Mouse (Mus musculus) MEL-GATA-1-ER (cell line): ENCODE data around the gene 9530077C05Rik.

Experiments used
- DNase-seq: peaks from one replicate; pipeline ENCODE4 v3.0.0-alpha.2; 2012; ENCODE audit warnings: low read depth; ENCODE audit errors: extremely low read depth

The 9530077C05Rik gene

DNA sequence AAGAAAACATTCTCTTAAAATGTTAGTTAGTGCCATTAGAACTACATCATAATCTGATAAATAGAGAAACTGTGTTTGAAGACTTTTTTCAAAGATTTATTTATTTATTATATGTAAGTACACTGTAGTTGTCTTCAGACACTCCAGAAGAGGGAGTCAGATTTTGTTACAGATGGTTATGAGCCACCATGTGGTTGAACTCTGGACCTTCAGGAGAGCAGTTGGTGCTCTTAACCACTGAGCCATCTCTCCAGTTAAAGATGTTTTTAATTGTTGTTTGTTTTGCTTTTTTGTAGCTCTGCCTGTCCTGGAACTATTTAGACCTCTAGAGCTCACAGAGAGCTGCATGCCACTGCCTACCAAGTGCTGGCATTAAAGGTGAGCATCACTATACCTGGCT is 43.7 kb downstream of the 9530077C05Rik start:
- no peak for DNase-seq

DNA sequence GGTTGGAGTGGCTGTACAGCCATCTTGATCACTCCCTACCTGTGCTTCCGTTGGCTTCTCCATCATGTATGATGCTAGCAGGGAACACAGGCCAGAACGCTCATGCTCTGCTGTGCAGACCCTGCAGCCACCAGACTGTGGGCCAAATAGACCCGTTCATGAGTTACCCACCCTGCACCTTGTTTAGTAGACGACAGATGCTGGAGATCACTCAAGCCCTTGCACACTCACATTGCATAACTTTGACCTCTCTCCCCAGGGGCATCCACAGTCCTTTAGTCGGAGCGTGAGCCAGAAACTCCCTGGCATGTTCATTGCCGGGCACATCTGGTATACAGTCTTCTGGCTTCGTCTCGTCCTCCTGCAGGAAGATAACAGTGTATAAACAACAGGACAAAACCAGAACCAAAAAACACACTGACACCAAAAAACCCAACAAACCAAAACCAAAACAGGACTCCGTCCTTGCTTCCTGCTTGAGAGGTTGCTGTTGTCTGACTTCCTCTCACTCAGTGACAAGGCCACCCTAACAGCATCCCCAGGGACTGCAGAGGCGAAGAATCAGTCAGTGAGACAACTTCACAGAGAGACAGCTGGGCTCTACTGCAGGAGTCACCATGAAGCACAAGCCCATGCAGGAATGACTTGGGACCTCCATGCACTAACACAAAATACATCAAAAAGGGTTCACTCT is 46.0 kb downstream of the 9530077C05Rik start:
- no peak for DNase-seq

DNA sequence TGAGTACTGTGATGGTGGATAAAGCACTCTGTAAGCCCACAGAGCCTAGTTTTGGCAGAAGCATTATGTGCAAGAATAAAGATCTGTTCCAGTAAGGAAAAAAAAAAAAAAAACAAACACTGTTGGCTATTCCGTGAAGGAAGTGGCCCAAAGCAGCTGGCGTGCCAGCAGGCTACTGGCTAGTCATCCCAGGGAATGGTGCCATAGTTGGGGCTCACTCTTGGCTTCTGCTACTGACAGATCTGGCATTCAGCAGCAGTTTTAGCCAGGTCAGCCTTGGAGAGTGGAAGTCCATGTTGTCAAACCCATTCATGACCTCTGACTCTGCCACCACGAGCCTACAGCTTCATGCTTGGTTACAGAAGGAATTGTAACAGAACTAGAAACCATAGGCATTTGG is 50.6 kb downstream of the 9530077C05Rik start:
- no peak for DNase-seq

DNA sequence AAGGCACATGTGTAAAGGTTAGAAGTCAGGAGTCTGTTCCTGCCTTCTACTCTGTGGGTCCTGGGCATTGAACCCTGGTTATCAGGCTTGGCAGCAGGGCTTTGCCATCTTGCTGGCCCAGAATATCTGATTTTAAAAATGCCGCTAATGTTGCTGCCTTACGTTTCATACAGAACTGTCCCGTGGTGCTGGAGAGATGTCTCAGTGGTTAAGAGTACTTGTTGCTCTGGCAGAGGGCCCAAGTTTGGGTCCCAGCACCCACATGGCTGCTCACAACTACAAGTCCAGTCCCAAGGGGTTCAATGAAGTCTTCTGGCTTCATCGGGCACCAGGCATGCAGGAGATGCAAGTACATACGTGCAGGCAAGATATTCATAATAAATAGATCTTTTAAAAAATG is 54.9 kb downstream of the 9530077C05Rik start:
- no peak for DNase-seq

DNA sequence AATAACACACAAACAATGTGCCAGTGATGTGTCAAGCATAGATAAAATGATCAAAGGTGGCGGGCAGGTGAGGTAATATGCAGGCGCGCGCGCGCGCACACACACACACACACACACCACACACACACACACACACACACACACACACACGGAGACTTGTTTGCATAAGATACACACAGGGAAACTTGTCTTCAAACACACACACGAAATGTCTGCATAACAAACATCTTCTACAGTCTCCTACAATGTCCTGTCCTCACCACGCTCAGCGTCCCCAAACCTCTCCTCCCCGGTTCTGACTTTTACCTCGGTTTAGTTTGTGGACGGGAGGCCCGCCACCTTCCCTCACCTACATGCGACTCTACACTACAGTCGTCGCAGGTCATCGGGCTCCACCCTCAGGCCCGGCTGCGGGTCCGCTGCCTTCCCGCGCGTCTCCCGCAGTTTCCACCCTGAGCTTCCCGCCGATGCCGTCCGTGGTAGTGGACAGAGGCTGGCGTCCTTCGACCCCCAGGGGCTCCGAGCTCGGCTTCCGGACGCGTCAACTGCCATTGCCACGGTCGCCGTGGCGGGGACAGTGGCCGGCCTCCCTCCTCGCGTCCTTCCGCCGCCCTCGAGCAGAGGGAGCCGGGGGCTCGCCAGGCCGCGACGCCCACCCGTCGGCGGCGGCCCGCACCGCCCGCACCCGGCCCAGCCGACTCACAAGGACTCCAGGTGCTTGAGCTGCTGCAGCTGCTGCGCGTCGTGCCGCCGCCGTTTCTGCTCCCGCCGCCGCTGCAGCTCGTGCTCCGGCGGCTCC is 56.3 kb downstream of the 9530077C05Rik start:
- DNase-seq, result peak; percentile 54

DNA sequence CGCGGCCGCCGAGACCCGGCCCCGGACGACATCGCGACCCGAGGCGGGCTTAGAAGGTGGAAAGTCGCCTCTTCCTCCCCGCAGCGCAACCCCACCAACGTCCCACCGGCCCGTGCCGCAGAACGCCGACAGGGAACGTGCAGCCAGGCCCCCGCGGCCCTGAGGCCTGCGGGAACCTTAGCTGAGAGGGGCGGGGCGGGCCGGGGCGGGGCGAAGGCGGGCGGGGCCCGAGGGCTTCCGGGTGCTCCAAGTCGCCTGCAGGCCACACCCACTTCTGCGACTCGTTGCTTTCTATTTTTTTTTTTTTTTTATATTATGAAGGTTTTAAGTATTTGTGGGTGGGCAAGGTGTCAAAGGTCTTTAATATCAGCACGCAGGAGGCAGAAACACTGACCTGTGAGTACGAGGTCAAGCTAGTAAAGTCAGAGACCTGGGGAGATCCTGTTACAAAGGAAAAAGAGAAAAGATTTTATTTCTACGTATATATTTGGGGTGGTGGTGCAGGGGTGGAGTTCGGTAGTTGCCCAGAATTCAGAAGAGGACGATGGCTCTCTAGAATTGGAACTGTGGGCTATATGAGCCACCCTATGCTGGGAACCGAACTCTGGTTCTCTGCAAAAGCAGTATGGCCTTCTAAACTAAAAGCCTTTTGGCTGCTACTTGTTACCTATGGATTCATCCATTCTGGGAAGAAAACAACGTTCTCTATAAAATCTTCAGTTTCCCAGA is 57.0 kb downstream of the 9530077C05Rik start:
- DNase-seq, result peak; percentile 62

DNA sequence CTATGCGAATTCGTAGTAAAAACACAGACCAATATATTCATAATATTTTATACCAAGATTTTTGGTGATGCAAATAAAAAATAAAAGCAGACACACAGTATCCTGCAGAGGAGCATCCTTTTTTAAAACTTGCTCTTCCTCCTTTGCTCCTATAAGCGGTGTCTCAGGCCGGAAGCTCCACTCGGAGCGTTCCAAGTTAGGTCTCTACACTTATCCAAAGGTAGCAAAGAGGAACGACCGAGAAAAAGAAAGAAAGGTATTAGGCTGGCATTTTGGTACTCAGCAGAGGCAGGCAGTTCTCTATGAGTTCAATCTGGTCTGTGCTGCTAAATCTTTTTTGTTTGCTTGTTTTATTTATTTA is 57.6 kb downstream of the 9530077C05Rik start:
- DNase-seq, result peak; percentile 66

DNA sequence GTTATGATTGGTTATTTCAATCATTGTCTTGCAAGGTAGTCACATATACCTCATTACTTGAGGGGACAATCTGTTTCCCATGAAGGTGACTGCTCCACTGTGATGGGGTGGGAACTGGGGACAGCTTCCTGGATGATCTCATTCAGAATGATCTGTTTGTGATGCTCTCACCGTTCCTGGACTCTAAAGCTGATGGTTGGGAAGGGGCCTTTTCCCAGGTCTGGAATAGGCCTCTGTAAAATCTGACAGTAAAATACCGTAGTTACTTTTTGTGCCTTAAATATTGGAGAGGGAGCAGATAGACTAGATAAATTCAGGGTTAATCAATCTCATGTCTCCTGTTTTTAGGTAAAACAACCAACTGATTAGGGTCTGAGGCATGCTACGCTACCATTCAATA is 58.3 kb downstream of the 9530077C05Rik start, which contains the start of gene Rp9:
Gene Rp9, minus strand, starts transcription at position 101 of the 400 bp plus-strand sequence.
- DNase-seq, result no peak

DNA sequence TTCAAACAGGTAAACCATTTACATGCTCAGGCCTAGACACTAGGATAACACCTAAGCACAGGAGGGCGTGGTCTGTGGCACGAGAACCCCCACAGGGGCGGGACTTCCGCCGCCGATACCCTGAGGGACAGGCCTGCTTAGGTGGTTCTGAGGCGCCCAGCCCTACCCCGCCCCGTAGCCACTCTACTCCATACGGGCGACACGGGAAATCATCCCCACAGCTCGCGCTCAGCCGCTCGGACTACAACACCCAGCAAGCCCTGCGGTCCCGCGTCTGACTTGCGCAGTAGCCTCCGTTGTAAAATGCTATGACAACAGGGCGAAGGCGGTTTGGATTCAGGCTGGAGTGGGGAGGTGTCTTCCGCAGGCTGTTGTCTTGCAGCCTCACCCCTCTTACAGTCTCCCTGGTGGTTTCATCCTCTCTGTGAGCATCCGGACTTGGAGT is 64.1 kb downstream of the 9530077C05Rik start, which contains the start of gene Bbs9:
Gene Bbs9, plus strand, starts transcription at position 292 of the 445 bp plus-strand sequence.
- peak; percentile 99 for DNase-seq

DNA sequence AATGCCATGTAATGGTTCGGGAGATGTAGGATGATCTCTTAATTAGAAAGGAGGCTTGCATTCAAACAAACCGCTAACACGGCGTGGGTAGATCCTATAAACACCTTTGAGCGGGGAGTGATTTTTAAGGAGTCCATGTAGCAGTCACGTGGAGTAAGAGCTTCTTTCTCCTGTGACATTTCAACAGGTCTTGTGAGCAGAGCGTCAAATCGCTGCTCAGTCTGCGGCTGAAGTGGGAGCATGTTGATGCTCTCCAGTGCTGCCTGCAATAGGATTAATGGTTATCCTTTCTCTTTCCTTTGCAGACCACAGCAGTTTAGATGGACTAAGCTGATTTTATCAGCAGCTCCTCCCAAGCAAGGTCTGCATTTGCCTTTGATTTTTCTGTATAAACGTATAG is 65.0 kb downstream of the 9530077C05Rik start:
- peak; percentile 24 for DNase-seq

DNA sequence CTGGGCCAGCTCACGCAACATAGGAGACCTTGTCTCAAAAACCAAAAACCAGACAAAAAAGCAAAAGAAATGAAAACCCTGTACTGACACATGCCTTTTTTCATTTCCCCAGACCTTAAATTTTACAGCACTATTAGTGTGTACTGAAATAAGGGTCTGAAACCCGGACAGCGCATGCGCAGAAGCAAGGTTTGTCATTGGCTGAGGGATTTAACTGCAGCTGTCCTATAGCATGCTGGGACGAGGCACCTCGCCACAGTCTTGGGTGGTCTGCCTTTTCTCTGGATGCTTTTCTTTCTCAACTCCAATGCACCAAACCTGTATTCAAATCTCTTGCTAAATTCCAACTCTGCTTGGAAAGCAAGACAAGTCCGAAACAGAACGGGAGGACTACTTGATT is 67.6 kb downstream of the 9530077C05Rik start:
- no peak for DNase-seq

DNA sequence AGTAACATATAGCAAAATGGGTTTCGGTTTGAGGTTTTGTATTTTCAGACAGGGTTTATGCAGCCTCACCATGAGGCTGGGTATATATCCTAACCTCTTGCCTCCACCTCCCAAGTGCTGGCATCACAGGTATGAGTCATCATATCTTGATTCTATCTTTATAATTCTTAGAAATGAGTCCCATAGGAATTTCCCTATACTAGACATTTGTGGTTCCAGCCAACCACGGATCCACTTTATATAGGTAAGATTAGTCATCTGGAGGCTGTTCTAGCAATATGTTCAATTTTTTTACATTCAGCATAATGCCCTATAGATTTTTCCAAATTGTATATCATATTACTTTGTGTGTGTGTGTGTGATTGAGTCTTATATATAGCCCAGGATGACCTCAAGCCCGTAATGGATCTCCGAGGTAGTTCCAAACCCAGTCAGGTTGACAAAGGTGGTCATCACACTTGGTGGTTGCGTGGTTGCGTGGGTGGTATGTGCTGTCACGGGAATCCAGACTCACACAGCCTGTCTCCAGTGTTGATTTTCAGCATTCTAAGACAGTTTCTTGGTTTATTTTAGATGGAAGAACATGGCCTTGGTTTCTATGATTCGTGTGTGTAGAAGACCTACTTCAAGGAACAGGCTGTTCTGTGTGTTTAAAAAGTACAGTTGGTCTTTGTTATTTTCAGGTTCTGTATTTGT is 72.7 kb downstream of the 9530077C05Rik start:
- no peak for DNase-seq

DNA sequence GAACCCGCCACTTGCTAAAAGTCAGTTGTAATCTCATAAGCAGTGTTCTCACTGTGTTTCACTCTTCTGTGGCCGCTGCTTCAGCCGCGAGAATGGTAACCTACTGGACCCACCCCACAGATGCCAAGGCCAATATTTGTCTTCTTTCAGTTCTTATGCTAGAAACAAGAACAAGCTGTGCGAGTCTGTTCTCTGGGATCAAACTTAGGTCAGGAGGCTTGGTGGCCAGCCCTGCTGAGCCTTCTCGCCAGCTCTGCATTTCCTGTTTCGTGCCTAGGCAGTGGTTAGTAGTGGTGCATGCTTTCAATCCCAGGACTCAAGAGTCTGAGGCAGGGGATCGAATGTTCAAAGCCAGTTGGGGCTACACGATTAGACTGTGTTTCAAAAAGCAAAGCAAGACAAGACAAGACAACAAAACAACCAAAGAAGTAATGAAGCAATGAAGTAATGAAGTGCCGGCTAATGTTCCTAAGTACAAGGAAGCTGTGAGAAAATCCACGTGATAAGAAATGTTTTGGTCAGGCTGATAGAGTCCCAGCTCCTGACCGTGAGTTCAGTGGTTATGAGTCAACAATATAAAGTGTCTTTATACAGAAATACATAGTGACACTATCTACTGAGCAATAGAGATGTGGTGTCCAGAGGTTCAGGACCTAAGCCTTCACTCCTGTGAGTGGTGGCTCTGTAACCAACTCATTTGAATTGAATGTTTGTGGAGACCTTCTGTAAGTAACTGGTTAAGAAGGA is 73.4 kb downstream of the 9530077C05Rik start:
- DNase-seq, result no peak

DNA sequence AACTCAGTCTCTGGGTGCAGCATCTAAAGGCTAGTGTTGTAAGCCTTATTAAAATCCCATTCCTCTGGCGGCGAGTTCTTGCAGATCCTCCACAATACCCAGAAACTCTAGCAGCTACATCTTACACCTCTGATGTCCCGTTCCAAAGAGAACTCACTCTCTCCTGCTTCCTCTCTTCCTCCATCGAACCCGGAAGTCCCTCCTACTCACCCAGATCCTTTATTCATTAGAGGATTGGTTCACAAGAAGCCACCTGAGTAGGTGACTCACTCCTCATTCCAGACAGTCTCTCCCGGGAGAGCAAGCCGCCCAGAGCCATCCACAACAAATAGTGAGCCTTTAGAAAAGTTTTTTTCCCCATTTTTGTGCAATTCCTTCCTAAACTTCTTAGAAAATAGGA is 74.9 kb downstream of the 9530077C05Rik start:
- DNase-seq, result no peak

DNA sequence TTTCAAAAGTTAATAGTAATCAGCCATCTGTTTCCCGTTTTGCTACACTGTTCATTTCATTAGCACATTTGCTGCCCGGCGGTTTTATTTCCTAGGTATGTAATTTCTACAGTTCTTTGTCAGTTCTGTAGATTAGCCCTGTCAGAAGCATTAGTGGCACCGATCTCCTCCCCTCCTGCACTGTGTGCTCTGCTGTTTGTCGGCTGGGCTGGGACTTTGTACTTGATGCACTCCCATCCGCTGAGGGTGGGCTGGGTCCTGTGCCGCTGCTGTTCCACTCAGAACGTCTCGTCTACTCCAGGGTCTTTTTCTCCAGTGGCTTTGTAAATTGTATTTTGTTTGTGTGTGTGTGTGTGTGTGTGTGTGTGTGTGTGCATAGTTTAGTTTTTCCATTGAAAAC is 77.7 kb downstream of the 9530077C05Rik start:
- no peak for DNase-seq
